Mouse (Mus musculus) spleen, postnatal 36 days (tissue): ENCODE data around the gene Prrt1.

Experiments used
- DNase-seq, 2 experiments: peaks; one replicate each; pipeline ENCODE4 v3.0.0; 2022; ENCODE audit warnings: low spot score in 2 of 2, mixed read lengths in 1 of 2

Gene Prrt1

GRCm38 (mm10) chr17:34671151-34672066 lies 42.1 kb downstream of the Prrt1 start:
- DNase-seq = no peak

- no peak for DNase-seq
Measured at GRCm38 (mm10) chr17:34672246-34672792, 43.0 kb downstream of the Prrt1 start.

- DNase-seq = no peak
Measured at GRCm38 (mm10) chr17:34673139-34673538, 43.8 kb downstream of the Prrt1 start.

GRCm38 (mm10) chr17:34674524-34675204 lies 45.3 kb downstream of the Prrt1 start:
- no peak for DNase-seq

GRCm38 (mm10) chr17:34675205-34676092 lies 46.1 kb downstream of the Prrt1 start:
- no peak for DNase-seq

- DNase-seq = no peak
Measured at GRCm38 (mm10) chr17:34676093-34676460, 46.7 kb downstream of the Prrt1 start.

- DNase-seq = no peak
Measured at GRCm38 (mm10) chr17:34676671-34677070, 47.3 kb downstream of the Prrt1 start.

- no peak for DNase-seq
Measured at GRCm38 (mm10) chr17:34680191-34680590, 50.9 kb downstream of the Prrt1 start.

GRCm38 (mm10) chr17:34680621-34681020 lies 51.3 kb downstream of the Prrt1 start:
- no peak for DNase-seq

- no peak for DNase-seq
Measured at GRCm38 (mm10) chr17:34681132-34681571, 51.8 kb downstream of the Prrt1 start.

- no peak for DNase-seq
Measured at GRCm38 (mm10) chr17:34681881-34682536, 52.7 kb downstream of the Prrt1 start.
